ENCODE assay signal across 43 mouse cellular contexts in the genomic region with DNA sequence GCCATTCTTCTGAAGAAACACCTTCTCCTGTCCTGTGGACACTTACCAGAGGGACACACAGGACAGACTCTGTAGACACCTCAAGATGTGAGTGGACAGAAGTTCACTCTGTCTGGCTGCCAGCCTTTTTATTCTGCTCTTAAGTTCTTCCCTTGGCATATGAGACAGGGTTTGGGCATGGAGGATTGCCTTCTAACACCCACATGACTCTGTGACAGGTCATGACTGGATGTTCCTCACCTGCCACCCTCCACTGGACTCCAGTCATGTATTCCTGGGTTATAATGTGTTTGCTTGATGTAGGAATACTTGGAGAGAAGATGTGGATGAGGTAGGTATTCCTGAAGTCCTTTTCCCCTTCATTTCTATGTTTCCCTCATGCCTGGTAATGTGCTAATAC. TPM values are rescaled to one million over a fixed set of nuclear protein-coding genes. Genes with fewer than 3 reads are reported as not detected.
"Had no signal": no experiment of that assay in that cellular context is flagged by ENCODE, and none has a peak within 500 bp of the region (broad histone marks: within the 10 kb centered on the region; RNA-seq: fewer than 3 reads in every experiment).

TSS of gene Lce1k (minus strand) at position 101 of the 400 bp plus-strand sequence.

- H3K27me3 ChIP-seq: heart, embryonic 12.5 days; heart, embryonic 13.5 days; heart, embryonic 15.5 days; hindbrain, embryonic 12.5 days; hindbrain, embryonic 13.5 days; hindbrain, embryonic 15.5 days; intestine, embryonic 15.5 days; kidney, embryonic 15.5 days had no signal

- H3K27ac ChIP-seq: heart, embryonic 10.5 days; heart, embryonic 13.5 days; heart, embryonic 15.5 days; hindbrain, embryonic 10.5 days; hindbrain, embryonic 12.5 days; hindbrain, embryonic 13.5 days; hindbrain, embryonic 14.5 days; hindbrain, embryonic 15.5 days; hindbrain, postnatal 0 days; intestine, embryonic 15.5 days; kidney, embryonic 15.5 days; kidney, postnatal 0 days; layer of hippocampus, adult 2 months had no signal

- H3K4me2 ChIP-seq: heart, embryonic 11.5 days; heart, embryonic 12.5 days; heart, embryonic 13.5 days; heart, embryonic 15.5 days; hindbrain, embryonic 12.5 days; hindbrain, embryonic 13.5 days; hindbrain, embryonic 14.5 days; hindbrain, embryonic 15.5 days; intestine, embryonic 15.5 days; kidney, embryonic 15.5 days had no signal

- DNase-seq: heart, postnatal 10 days; heart, postnatal 14 days; heart, postnatal 36 days; heart, postnatal 4 days; kidney, adult 11 months; kidney, adult 18-20 months; kidney, adult 2 months; kidney, adult 8-10 months; kidney, adult 9 months; kidney, postnatal 10 days; kidney, postnatal 14 days; kidney, postnatal 25 days; kidney, postnatal 36 days; kidney, postnatal 4 days; layer of hippocampus, adult 9-11 months; layer of hippocampus, postnatal 36 days had no signal

- H3K4me1 ChIP-seq: heart, embryonic 10.5 days; heart, embryonic 12.5 days; heart, embryonic 13.5 days; heart, embryonic 15.5 days; hindbrain, embryonic 10.5 days; hindbrain, embryonic 12.5 days; hindbrain, embryonic 13.5 days; hindbrain, embryonic 15.5 days; intestine, embryonic 15.5 days; kidney, embryonic 15.5 days had no signal

- H3K9ac ChIP-seq: heart, embryonic 12.5 days; heart, embryonic 13.5 days; heart, embryonic 15.5 days; hindbrain, embryonic 12.5 days; hindbrain, embryonic 13.5 days; hindbrain, embryonic 14.5 days; hindbrain, embryonic 15.5 days; intestine, embryonic 15.5 days; kidney, embryonic 15.5 days had no signal

- H3K4me3 ChIP-seq: heart, embryonic 10.5 days; heart, embryonic 12.5 days; heart, embryonic 13.5 days; heart, embryonic 15.5 days; hindbrain, embryonic 10.5 days; hindbrain, embryonic 12.5 days; hindbrain, embryonic 13.5 days; hindbrain, embryonic 15.5 days; intestine, embryonic 15.5 days; kidney, embryonic 15.5 days; layer of hippocampus, adult 2 months had no signal

- ATAC-seq: hindbrain, embryonic 16.5 days; hindbrain, postnatal 0 days; inflammation-experienced regulatory T-cells, adult 6 months; intestine, embryonic 15.5 days; intestine, embryonic 16.5 days; intestine, postnatal 0 days had no signal

- H3K36me3 ChIP-seq: heart, embryonic 10.5 days; heart, embryonic 12.5 days; heart, embryonic 13.5 days; heart, embryonic 15.5 days; hindbrain, embryonic 10.5 days; hindbrain, embryonic 12.5 days; hindbrain, embryonic 13.5 days; hindbrain, embryonic 15.5 days; intestine, embryonic 15.5 days; kidney, embryonic 15.5 days had no signal

- H3K9me3 ChIP-seq: heart, embryonic 10.5 days; heart, embryonic 12.5 days; heart, embryonic 13.5 days; heart, embryonic 15.5 days; hindbrain, embryonic 10.5 days; hindbrain, embryonic 12.5 days; hindbrain, embryonic 13.5 days; hindbrain, embryonic 15.5 days; intestine, embryonic 15.5 days; kidney, embryonic 15.5 days had no signal

RNA-seq across cellular contexts. Expression of gene Lce1k, which starts in this region (rescaled TPM):
- polyA plus RNA-seq: heart, embryonic 10.5 days; heart, embryonic 11.5 days; heart, embryonic 12.5 days; heart, embryonic 13.5 days; heart, embryonic 14.5 days; heart, embryonic 15.5 days; heart, embryonic 16.5 days; heart, postnatal 0 days; hindbrain, embryonic 10.5 days; hindbrain, embryonic 11.5 days; hindbrain, embryonic 12.5 days; hindbrain, embryonic 13.5 days; hindbrain, embryonic 14.5 days; hindbrain, embryonic 15.5 days; hindbrain, embryonic 16.5 days; hindbrain, postnatal 0 days; inflammation-experienced regulatory T-cells, adult 6 months; intestine, embryonic 14.5 days; intestine, embryonic 15.5 days; intestine, embryonic 16.5 days; intestine, postnatal 0 days; kidney, adult 2 months; kidney, embryonic 14.5 days; kidney, embryonic 15.5 days; kidney, embryonic 16.5 days; kidney, postnatal 0 days; large intestine, adult 2 months had no signal
